Mouse (Mus musculus): Measurements from ENCODE around the gene Col15a1. TPM values are rescaled to one million over a fixed set of nuclear protein-coding genes. Genes with fewer than 3 reads are reported as not detected.

Gene Col15a1
- polyA plus RNA-seq, 1 experiment: 17.2 TPM

GRCm38 (mm10) chr4:47353416-47354111 lies 145.6 kb downstream of the Col15a1 start:
- DNase-seq (ENCODE audit: low read depth): peak; percentile 71
- TF ChIP-seq POLR2A (IDR thresholded peaks at IDR 0.05; ENCODE audit: borderline replicate concordance, extremely low read depth, insufficient read depth, insufficient read length, poor library complexity, severe bottlenecking) (no peak), CTCF (IDR thresholded peaks at IDR 0.05; ENCODE audit: borderline replicate concordance, extremely low read depth, insufficient read depth, insufficient read length) (no peak)

GRCm38 (mm10) chr4:47354304-47354703 lies 146.3 kb downstream of the Col15a1 start:
- no peak for DNase-seq (ENCODE audit: low read depth)
- TF ChIP-seq CTCF (IDR thresholded peaks at IDR 0.05; ENCODE audit: borderline replicate concordance, extremely low read depth, insufficient read depth, insufficient read length) (no peak), POLR2A (IDR thresholded peaks at IDR 0.05; ENCODE audit: borderline replicate concordance, extremely low read depth, insufficient read depth, insufficient read length, poor library complexity, severe bottlenecking) (no peak)

GRCm38 (mm10) chr4:47362662-47363061 lies 154.7 kb downstream of the Col15a1 start:
- DNase-seq (ENCODE audit: low read depth): no peak
- TF ChIP-seq CTCF (IDR thresholded peaks at IDR 0.05; ENCODE audit: borderline replicate concordance, extremely low read depth, insufficient read depth, insufficient read length): no peak

Other genes starting within 250 kb of the Col15a1 start
- gene Gabbr2, start 216.3 kb upstream of the Col15a1 start, polyA plus RNA-seq (2012; rRNA removed): 10.2 and 25.0 TPM in 2 replicates
- gene Anks6, start 150.7 kb upstream of the Col15a1 start, polyA plus RNA-seq (2012; rRNA removed): 17.2 and 17.3 TPM in 2 replicates
- gene Galnt12, start 116.3 kb upstream of the Col15a1 start, polyA plus RNA-seq (2012; rRNA removed): 1.5 and 2.1 TPM in 2 replicates
- gene Tgfbr1, start 145.1 kb downstream of the Col15a1 start, polyA plus RNA-seq (2012; rRNA removed): 42.0 and 44.8 TPM in 2 replicates